Mouse (Mus musculus): ENCODE measurements around the gene Fcnb.

Gene Fcnb

DNA sequence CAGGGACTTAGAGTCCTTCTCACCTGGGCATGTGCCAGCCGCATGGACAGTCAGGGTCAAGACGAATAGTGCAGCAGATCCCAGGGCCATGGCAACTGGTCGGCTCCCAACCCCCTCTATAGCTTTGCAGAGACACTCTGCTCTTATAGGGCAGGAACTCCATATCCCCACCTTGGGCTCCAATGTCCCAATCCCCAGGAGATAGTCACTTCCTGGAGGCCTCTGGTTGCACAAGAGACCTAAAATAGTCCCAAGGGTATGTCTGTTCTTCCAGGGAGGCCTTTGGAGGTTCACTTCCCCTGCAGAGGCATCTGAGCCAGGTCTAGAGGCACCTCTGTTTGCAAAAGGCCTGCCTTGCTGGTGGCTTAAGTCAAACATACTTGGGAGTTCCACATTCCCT, at the start of gene Fcnb:
Gene Fcnb (minus strand): TSS at position 118 of the 400 bp plus-strand sequence.
- no peak for DNase-seq (ENCODE audit: low spot score)

DNA sequence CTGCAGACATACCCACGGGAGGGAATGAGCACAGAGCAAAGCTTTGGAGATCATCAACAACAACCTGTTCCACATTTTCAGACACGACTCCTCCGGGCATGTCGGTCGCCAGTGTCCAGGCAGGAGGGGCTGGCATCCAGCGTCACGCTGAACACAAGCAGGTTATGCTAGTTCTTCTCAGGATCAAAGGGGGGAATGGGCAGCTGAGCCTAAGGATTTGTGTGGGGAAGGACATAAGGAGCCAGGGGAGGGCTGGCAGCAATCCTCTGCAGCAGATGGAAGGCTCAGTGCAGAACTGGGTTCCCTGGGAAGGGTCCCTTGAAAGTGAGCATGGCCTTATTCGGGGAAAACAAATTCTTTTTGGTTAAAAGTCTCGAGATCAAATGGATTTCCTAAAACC, 49.1 kb upstream of the Fcnb start:
- DNase-seq (ENCODE audit: low spot score) = no peak

DNA sequence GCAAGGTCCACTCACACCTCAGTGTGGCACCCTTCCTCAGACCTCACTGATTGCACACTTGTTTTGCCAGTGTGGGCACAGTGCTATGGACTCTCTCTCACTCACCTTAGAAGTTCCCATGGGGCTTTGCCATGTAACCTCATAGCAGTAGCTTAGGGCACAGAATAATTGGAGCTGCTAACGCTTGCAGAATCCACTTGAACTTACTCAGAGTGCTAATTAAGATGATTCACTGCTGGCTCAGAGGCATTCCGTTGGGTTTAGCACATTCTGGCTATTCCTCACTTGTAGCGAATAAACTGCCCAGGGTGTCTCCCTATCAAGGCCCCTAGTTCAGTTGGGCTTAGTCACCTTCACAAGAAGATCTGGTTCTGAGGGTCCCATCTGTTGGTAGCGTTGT, 47.4 kb upstream of the Fcnb start:
- DNase-seq (ENCODE audit: low spot score) = no peak

GRCm38 (mm10) chr2:28126763-28127438, 42.2 kb upstream of the Fcnb start:
- DNase-seq (ENCODE audit: low spot score) = no peak

GRCm38 (mm10) chr2:28123910-28124309, 39.2 kb upstream of the Fcnb start:
- DNase-seq (ENCODE audit: low spot score) = no peak

DNA sequence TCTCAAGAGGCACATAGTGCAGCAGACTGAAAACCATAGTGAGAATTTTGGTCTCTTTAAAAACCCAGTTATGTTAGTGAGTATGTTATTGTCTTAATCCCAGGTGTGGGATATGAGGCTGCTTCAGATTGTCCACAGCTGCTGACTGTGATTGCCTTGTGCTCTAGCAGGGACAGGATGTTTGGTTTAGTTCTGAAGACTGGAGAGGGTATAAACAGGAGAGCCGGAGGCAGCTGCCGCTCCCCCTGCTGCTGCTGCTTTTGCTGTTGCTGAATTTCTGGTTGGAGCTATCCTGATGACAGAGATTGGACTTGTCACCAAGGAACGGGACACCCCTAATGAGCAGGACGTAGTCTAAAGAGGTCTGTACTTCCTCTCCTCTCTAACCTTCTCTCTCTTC, 36.6 kb upstream of the Fcnb start:
- no peak for DNase-seq (ENCODE audit: low spot score)

- no peak for DNase-seq (ENCODE audit: low spot score)
Observed at GRCm38 (mm10) chr2:28120342-28120741, 35.7 kb upstream of the Fcnb start.

GRCm38 (mm10) chr2:28118518-28119116, 33.9 kb upstream of the Fcnb start:
- DNase-seq (ENCODE audit: low spot score) = no peak

DNA sequence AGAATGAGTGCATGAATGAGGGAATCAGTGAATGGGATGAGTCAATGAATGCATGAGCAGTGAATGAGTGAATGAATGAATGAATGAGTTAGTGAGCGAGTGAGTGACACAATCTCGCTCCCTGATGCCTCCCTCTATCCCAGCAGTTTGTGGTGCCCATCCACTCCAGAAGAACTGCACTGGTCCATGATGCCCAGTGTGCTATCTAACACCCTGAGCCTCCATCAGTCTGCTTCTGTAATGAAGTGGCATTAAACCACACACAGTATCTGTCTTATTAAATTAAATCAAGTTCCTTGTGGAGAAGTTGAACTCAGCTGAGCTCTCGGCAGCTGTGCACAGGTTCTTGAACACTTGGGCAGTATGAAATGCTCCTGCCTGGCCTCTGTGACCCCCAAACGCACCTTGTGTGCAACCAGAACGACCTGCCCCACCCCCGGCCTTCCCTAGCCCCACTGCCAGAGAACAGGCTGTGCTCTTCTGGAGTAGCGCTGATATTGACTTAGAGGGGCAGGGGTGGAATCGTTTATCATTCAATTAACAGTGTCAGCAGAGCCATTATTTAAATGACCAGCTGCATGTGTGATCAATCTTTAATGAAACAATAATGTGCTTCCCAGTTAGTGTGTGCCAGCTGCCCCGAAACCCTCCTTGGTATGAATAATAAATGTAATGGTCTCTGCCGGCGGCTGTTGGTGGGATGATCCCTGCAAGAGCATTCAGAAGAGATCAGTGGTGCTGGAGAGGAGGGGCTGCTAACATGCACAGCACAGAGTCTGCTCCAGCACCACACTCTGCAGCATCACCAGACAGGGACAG, 33.0 kb upstream of the Fcnb start:
- DNase-seq (ENCODE audit: low spot score) = no peak

DNA sequence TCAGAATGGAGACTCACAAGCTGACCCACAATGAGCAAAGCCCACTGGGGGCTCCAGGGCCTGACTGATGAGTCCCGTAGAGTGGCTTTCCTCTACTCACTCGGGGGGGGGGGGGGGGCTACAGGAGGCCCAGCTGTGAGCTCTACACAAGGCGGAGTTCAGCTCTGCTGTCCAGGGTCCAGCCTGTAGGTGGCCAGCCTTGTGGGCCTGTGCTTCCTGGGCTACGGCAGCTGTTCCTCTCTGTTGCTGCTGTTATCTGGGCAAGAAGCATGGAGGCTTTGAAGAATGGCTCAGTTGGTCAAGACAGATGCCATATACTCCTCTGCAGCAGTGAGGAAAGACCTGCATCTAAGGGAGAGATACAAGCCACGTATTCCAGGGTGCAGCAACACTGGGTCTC, 24.1 kb upstream of the Fcnb start:
- no peak for DNase-seq (ENCODE audit: low spot score)

DNA sequence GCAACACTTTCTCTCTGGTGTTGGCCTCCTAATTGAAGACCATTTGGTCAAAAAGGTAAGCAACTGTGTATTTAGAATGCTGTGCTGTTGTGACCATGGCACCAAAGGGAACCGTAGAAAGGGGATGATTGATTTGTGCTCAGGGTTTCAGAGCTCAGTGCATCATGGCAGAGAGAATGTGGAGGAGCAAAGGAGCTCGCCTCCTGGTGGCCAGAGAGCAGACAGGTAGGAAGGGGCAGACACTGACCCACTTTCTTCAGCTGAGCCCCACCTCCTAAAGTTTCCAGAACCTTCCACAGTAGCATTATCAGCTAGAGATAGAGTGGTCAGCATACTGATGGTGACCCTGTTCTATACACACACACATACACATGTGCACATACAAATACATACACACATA, 21.3 kb upstream of the Fcnb start:
- no peak for DNase-seq (ENCODE audit: low spot score)

- DNase-seq (ENCODE audit: low spot score) = no peak
Observed at GRCm38 (mm10) chr2:28103653-28104052, 19.0 kb upstream of the Fcnb start.

- no peak for DNase-seq (ENCODE audit: low spot score)
Observed at GRCm38 (mm10) chr2:28101892-28102291, 17.2 kb upstream of the Fcnb start.

DNA sequence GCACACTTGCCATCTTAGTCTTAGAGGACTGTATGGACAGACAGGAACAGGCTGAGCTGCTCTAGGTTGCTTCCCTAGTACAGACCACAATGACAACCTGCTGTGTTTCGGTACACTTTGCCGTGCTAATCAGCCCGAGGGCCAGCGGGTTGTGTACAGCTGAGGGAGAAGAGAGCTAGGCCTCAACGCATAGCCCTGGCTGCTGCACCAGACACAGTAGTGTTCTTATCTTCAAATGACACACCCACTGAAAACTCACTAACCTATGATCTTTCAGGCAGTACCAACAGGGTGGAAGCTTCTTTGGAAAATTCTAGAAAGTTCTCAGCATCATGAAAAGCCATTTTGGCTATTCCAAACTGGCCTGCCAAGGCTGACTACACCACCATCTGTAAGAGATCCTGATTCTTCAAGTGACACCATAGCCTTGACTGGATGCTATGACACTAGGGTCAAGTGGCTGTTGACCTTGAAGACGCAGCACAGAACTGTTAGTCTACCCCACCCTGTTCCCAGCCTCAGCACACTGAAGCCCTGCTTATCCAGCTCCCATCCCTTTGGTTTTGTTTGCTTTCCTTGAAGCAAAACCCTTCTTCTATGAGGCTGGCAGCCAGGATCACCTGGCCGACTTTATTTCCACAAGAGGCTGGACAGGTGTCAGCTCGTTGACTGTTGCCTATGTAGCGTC, 16.3 kb upstream of the Fcnb start:
- DNase-seq (ENCODE audit: low spot score) = no peak

- DNase-seq (ENCODE audit: low spot score) = no peak
Observed at GRCm38 (mm10) chr2:28098547-28099505, 14.1 kb upstream of the Fcnb start.

- no peak for DNase-seq (ENCODE audit: low spot score)
Observed at GRCm38 (mm10) chr2:28096751-28097309, 12.1 kb upstream of the Fcnb start.

DNA sequence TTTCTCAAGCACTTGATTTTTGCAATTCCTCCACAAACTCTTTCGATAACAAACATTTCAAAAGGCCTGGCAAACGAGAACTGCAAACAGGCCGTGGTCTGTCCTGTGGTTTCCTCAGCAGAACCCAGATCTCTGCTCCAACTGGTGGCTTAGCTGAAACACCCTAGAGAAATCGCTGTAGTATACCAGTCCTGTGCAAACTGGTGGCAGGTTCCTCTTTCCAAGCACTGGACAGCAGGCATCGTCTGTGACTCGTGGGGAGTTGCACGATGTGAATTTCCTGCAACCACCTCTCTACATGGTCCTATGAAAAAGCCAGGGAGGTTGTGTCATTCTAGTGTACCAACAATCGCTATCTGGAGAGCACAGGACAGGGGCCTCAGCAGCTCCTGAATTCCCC, 7.4 kb upstream of the Fcnb start:
- no peak for DNase-seq (ENCODE audit: low spot score)

DNA sequence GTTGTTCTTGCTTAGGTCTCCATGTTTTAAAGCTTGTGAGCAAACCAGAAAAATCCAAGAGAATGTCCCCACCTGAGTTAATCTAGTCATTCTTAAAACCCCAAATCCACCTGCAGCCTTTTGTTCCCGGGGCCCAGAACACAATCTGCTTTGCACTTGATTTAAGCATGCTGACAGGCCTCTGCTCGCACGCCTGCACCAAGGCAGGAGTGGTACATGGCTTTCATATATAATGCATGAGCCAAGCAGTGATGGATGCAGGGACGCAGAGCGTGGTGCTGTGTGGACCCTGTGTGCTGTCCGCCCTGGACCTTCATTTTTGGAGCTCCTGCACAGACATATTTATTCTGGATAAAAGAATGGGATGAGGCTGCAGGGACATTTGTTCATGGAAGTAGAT, 6.4 kb upstream of the Fcnb start:
- DNase-seq (ENCODE audit: low spot score) = no peak

- DNase-seq (ENCODE audit: low spot score) = no peak
Observed at GRCm38 (mm10) chr2:28090299-28091008, 5.8 kb upstream of the Fcnb start.

DNA sequence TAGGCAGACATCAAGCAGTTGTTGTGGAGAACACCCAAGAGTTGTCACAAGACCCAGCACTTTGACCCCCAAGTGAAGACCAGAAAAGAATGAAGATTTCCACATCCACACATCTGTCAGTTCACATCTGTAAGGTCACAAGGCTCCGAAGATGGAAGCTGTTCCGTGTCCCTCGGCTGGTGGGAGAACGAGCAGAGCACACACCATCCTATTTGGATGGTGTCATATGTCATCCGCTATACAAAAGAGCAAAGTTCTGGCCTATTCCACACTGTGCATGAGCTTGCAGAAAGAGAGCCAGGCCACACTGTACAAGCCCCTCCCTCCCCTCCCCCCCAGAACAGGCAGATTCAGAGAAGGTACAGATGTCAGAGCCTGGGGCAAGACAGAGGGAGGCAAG, 4.4 kb upstream of the Fcnb start:
- DNase-seq (ENCODE audit: low spot score) = no peak

DNA sequence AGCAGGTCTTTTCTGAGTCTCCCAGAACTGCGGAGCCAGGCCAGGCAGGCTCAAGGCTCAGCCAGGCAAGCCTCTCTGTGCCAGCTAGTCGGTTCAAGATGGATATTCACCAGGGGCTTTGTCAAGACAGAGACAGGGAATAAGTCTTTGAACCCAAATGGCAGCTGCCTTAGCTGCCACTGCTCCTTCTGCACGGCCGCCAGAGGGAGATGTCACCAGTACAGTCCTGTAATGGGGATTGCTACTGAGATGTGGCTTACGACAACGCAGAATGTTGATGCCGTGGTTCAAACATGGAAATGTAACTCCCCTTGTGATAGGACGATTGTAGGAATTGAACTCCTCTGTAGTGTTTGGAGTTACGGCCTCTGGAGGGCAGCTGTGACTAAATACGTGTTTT, 1.4 kb upstream of the Fcnb start:
- no peak for DNase-seq (ENCODE audit: low spot score)
